Mouse (Mus musculus): ENCODE data around the gene Ift80. TPM values are rescaled to one million over a fixed set of nuclear protein-coding genes. Genes with fewer than 3 reads are reported as not detected.

Gene Ift80
- polyA plus RNA-seq, 1 experiment: 0.20 TPM

GRCm38 (mm10) chr3:69005338-69006245 is 1.2 kb upstream of the Ift80 start:
- peak overlapping the region; percentile 90 for H3K4me3 ChIP-seq (replicated peaks)
- H3K4me1 ChIP-seq (ENCODE audit: control insufficient read depth): peaks cover 43% of the 10 kb centered on the region
- H3K9me3 ChIP-seq (ENCODE audit: control insufficient read depth, low read length): peaks cover 4% of the 10 kb centered on the region
- H3K27me3 ChIP-seq (ENCODE audit: control insufficient read depth): no peaks in the 10 kb centered on the region
- TF ChIP-seq GATA1 (IDR thresholded peaks at IDR 0.05; ENCODE audit: low read length): no peak
- H3K36me3 ChIP-seq (ENCODE audit: control insufficient read depth): peaks cover 77% of the 10 kb centered on the region

- H3K9me3 ChIP-seq (ENCODE audit: control insufficient read depth, low read length): peaks cover 4% of the 10 kb centered on the region
- peaks cover 64% of the 10 kb centered on the region for H3K36me3 ChIP-seq (ENCODE audit: control insufficient read depth)
- peak overlapping the region; percentile 90 for H3K4me3 ChIP-seq (replicated peaks)
- peaks cover 37% of the 10 kb centered on the region for H3K4me1 ChIP-seq (ENCODE audit: control insufficient read depth)
- H3K27me3 ChIP-seq (ENCODE audit: control insufficient read depth): no peaks in the 10 kb centered on the region
- TF ChIP-seq GATA1 (IDR thresholded peaks at IDR 0.05; ENCODE audit: low read length) (no peak), TAL1 (IDR thresholded peaks at IDR 0.05; ENCODE audit: low read length) (no peak)
Observed at GRCm38 (mm10) chr3:69004055-69004436, 324 bp downstream of the Ift80 start.

DNA sequence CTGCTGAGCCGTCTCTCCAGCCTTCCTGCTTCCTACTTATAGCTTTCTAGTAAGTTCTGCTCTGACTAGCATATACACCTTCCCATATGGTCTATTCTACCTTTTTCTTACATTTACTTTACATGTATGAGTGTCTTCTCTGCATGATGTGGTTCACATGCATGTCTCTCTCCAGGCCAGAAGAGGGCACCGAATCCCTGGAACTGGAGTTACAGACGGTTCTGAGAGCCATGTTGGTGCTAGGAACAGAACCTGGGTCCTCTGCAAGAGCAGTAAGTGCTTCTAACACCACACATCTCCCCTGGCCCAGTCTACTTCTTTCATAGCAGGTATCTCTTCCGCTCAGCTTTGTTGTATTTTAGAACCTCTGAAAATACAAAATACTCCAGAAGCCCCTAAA is 1.6 kb downstream of the Ift80 start:
- H3K36me3 ChIP-seq (ENCODE audit: control insufficient read depth): peaks cover 51% of the 10 kb centered on the region
- TF ChIP-seq TAL1 (IDR thresholded peaks at IDR 0.05; ENCODE audit: low read length): no peak
- TF ChIP-seq GATA1 (IDR thresholded peaks at IDR 0.05; ENCODE audit: low read length): no peak
- peaks cover 29% of the 10 kb centered on the region for H3K4me1 ChIP-seq (ENCODE audit: control insufficient read depth)
- peaks cover 4% of the 10 kb centered on the region for H3K9me3 ChIP-seq (ENCODE audit: control insufficient read depth, low read length)
- no peaks in the 10 kb centered on the region for H3K27me3 ChIP-seq (ENCODE audit: control insufficient read depth)
- peak overlapping the region; percentile 90 for H3K4me3 ChIP-seq (replicated peaks)

GRCm38 (mm10) chr3:68986550-68986949 is 17.8 kb downstream of the Ift80 start:
- H3K4me3 ChIP-seq (replicated peaks): no peak overlapping the region
- H3K4me1 ChIP-seq (ENCODE audit: control insufficient read depth): no peaks in the 10 kb centered on the region
- H3K27me3 ChIP-seq (ENCODE audit: control insufficient read depth): no peaks in the 10 kb centered on the region
- no peaks in the 10 kb centered on the region for H3K9me3 ChIP-seq (ENCODE audit: control insufficient read depth, low read length)
- no peak for TF ChIP-seq TAL1 (IDR thresholded peaks at IDR 0.05; ENCODE audit: low read length)
- H3K36me3 ChIP-seq (ENCODE audit: control insufficient read depth): peaks cover 75% of the 10 kb centered on the region

DNA sequence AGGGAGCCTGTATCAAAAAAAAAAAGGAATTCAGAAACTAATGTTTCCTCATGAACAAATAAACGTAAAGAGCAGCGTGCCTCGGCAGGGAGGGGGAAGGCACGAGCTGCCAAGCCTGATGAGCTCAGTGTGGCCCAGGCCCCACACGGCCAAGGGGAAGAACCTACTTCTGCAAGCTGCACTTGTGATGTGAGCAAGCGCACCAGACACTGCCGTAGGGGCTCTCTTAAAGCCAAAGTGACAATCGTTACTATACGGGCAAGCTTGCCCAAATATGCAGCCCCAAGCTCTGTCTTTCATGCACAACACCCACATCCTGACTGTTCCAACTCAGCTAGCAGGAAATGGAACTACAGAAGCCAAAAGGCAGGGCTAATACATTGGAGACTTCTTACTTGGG is 23.5 kb downstream of the Ift80 start:
- TF ChIP-seq GATA1 (IDR thresholded peaks at IDR 0.05; ENCODE audit: low read length): no peak
- TF ChIP-seq TAL1 (IDR thresholded peaks at IDR 0.05; ENCODE audit: low read length): no peak
- Histone ChIP-seq H3K9me3 (ENCODE audit: control insufficient read depth, low read length) (no peaks in the 10 kb centered on the region), H3K36me3 (ENCODE audit: control insufficient read depth) (peaks cover 77% of the 10 kb centered on the region), H3K4me1 (ENCODE audit: control insufficient read depth) (peaks cover 47% of the 10 kb centered on the region), H3K4me3 (replicated peaks) (no peak overlapping the region), H3K27me3 (ENCODE audit: control insufficient read depth) (no peaks in the 10 kb centered on the region)

GRCm38 (mm10) chr3:68979187-68979586 is 25.2 kb downstream of the Ift80 start:
- H3K36me3 ChIP-seq (ENCODE audit: control insufficient read depth): peaks cover 69% of the 10 kb centered on the region
- TF ChIP-seq TAL1 (IDR thresholded peaks at IDR 0.05; ENCODE audit: low read length): no peak
- no peak for TF ChIP-seq GATA1 (IDR thresholded peaks at IDR 0.05; ENCODE audit: low read length)
- H3K9me3 ChIP-seq (ENCODE audit: control insufficient read depth, low read length): no peaks in the 10 kb centered on the region
- peaks cover 61% of the 10 kb centered on the region for H3K4me1 ChIP-seq (ENCODE audit: control insufficient read depth)
- no peaks in the 10 kb centered on the region for H3K27me3 ChIP-seq (ENCODE audit: control insufficient read depth)
- H3K4me3 ChIP-seq (replicated peaks): no peak overlapping the region

DNA sequence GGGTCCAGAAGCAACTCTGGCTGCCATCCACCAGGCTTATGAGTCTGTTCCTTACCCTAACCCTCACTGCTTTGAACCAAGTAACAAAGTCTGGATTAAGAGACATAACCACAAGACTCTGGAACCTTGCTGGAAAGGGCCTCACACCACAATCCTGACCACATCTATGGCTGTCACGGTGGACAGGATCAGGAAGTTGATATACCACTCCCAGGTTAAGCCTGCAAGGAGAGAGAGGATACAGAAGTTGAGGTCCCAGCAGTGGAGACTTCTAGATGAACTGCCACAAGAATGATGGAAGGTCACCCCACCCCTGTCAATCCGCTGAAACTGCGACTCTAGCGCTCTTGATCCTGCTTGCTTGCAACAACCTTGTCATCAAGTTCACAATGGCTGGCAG is 26.7 kb downstream of the Ift80 start:
- Histone ChIP-seq H3K9me3 (ENCODE audit: control insufficient read depth, low read length) (no peaks in the 10 kb centered on the region), H3K4me1 (ENCODE audit: control insufficient read depth) (peaks cover 64% of the 10 kb centered on the region), H3K36me3 (ENCODE audit: control insufficient read depth) (peaks cover 77% of the 10 kb centered on the region), H3K27me3 (ENCODE audit: control insufficient read depth) (no peaks in the 10 kb centered on the region), H3K4me3 (replicated peaks) (no peak overlapping the region)
- TF ChIP-seq GATA1 (IDR thresholded peaks at IDR 0.05; ENCODE audit: low read length): no peak
- no peak for TF ChIP-seq TAL1 (IDR thresholded peaks at IDR 0.05; ENCODE audit: low read length)

DNA sequence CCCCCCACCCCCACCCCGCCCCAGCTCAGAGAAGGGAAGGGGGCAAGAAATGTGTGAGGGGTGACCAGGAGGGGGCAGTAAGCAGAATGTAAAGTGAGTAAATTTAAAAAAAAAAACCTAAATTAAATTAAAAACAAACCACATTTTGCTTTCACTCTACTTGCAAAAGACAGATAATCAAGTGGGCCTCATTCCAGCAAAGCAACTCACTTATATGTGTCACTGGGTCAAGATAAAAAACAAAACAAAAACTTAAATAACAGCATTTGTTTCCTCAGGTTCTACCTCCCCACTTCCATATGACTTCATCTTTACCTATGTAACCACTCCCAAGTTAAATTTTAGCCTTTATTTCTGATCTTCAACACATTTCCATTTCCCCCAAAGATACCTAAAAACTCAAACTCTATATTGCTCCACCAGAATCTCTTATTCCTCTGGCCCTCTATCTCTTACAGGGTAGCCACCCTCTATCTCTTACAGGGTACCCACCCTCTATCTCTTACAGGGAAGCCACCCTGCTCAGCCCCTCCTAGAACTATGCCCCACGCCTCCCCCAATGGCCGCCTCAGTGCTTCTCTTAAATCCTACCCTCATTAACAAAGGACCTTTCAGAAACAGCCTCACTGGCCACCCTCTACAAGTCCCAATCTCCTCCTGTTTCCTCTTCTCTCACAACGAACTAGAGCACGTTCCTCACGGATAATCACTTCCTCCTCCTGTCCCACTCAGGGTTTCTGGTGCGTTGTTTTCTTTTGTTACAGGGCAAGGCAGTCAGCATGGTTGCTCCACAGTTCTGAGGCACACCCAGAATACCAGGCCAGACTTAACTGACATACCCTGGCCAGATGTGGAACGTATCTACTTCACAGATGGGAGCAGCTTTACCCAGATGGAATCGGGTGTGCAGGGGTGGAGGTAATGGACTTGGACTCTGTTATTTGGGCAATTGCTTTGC is 28.6 kb downstream of the Ift80 start:
- peaks cover 61% of the 10 kb centered on the region for H3K4me1 ChIP-seq (ENCODE audit: control insufficient read depth)

More for the DNA sequence above, 28.6 kb downstream of the Ift80 start:
- TF ChIP-seq GATA1 (IDR thresholded peaks at IDR 0.05; ENCODE audit: low read length) (no peak), TAL1 (IDR thresholded peaks at IDR 0.05; ENCODE audit: low read length) (no peak)
- Histone ChIP-seq H3K36me3 (ENCODE audit: control insufficient read depth) (peaks cover 82% of the 10 kb centered on the region), H3K9me3 (ENCODE audit: control insufficient read depth, low read length) (no peaks in the 10 kb centered on the region), H3K27me3 (ENCODE audit: control insufficient read depth) (no peaks in the 10 kb centered on the region), H3K4me3 (replicated peaks) (peak overlapping the region; percentile 38)

Data from erythroblast, embryonic 14.5 days (primary cell).